Mouse (Mus musculus) lung, embryonic 14.5 days (tissue): ENCODE results near the gene Clic5. TPM values are rescaled to one million over a fixed set of nuclear protein-coding genes. Genes with fewer than 3 reads are reported as not detected.

Experiments
- ATAC-seq: fragments of 200-750 bp; cut with Nextera tagmentation; 2 replicates; pipeline ENCODE4 v1.8.0; 2017; ENCODE audit warnings: mild to moderate bottlenecking, moderate TSS enrichment, moderate library complexity; ENCODE audit not compliant: insufficient read depth
- DNase-seq: peaks from one replicate; pipeline ENCODE4 v3.0.0-alpha.2; 2015
- H3K27ac ChIP-seq: fragments of 300-500 bp; sonication (generic); 2 replicates; pipeline ENCODE4 v1.5.1; 2014; ENCODE audit warnings: low read depth, mild to moderate bottlenecking, moderate library complexity
- H3K27me3 ChIP-seq: fragments of 300-500 bp; sonication (generic); 2 replicates; pipeline ENCODE4 v1.6.1; 2014; ENCODE audit warnings: low read length, control low read depth; ENCODE audit not compliant: insufficient read depth
- H3K36me3 ChIP-seq: fragments of 300-500 bp; sonication (generic); 2 replicates; pipeline ENCODE4 v1.6.1; 2014; ENCODE audit warnings: control low read depth; ENCODE audit not compliant: insufficient read depth
- H3K4me1 ChIP-seq: fragments of 300-500 bp; sonication (generic); 2 replicates; pipeline ENCODE4 v1.6.1; 2014; ENCODE audit warnings: antibody characterized with exemption, control low read depth; ENCODE audit not compliant: insufficient read depth
- H3K4me2 ChIP-seq: fragments of 300-500 bp; sonication (generic); 2 replicates; pipeline ENCODE4 v1.6.1; 2014; ENCODE audit warnings: mild to moderate bottlenecking
- H3K4me3 ChIP-seq: fragments of 300-500 bp; sonication (generic); 2 replicates; pipeline ENCODE4 v1.5.1; 2014; ENCODE audit warnings: low read depth, low read length
- H3K9ac ChIP-seq: fragments of 300-500 bp; sonication (generic); 2 replicates; pipeline ENCODE4 v1.6.1; 2014
- H3K9me3 ChIP-seq: fragments of 300-500 bp; sonication (generic); 2 replicates; pipeline ENCODE4 v1.6.1; 2016; ENCODE audit warnings: low read depth, low read length, control low read depth
- CTCF ChIP-seq: IDR thresholded peaks from 2 replicates; pipeline ENCODE4 v1.5.1; 2016; ENCODE audit warnings: antibody characterized with exemption, low read depth
- WGBS: fragments of 180-500 bp; shearing (Covaris S2); extraction: QIAGEN DNeasy Blood & Tissue Kit; methylation state at CpG from one replicate; pipeline ENCODE4 v1.1.7; 2014; 5-methylcytosine and 5-hydroxymethylcytosine counted together
- polyA plus RNA-seq: library from polyadenylated mRNA; unstranded; fragments of >200 nt; fragmentation: Nextera tagmentation; extraction: Ambion mirVana; gene quantifications from 2 replicates; pipeline ENCODE4 v1.2.1, GENCODE M21; 2014

The Clic5 gene
- polyA plus RNA-seq, 1 experiment from 2014 or later: 3.3 TPM

DNA sequence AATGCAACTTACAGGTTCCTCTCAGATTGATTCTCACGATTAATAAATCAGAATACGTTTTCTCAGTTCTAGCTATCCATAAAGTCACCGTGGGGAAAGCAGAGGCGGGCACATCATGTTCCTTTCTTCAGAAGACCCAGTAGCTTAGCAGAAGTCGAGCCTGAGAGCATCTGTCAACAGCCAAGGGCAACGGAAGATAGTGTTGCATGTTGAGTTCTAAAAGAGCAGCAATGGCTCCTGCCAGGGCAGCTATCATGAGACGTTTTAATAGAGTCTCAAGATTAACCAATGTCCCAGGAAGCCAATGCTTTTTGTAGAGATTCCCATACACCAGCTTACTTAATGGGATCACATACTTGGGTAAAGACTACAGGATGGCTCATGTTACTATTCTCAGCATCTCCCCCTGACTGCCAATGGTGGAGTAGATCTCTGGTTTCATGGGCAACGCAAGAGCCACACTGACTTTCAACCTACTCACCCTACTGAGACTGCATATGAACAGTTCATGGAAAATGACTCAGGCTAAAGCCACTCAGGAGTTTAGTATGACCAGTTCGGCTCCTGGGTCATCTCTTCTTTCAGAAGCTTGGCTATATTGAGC, 26.9 kb downstream of the Clic5 start:
- TF ChIP-seq CTCF: no peak
- no peak overlapping the region for H3K4me2 ChIP-seq
- no peaks in the 10 kb centered on the region for H3K27me3 ChIP-seq
- no peaks in the 10 kb centered on the region for H3K4me1 ChIP-seq
- no peaks in the 10 kb centered on the region for H3K9me3 ChIP-seq
- no peak overlapping the region for H3K4me3 ChIP-seq
- H3K9ac ChIP-seq: no peak overlapping the region
- no peak for ATAC-seq
- H3K36me3 ChIP-seq: no peaks in the 10 kb centered on the region
- no peak overlapping the region for H3K27ac ChIP-seq
- 83% methylated on average over 9 of the region's 9 CpGs for WGBS
- DNase-seq: no peak

DNA sequence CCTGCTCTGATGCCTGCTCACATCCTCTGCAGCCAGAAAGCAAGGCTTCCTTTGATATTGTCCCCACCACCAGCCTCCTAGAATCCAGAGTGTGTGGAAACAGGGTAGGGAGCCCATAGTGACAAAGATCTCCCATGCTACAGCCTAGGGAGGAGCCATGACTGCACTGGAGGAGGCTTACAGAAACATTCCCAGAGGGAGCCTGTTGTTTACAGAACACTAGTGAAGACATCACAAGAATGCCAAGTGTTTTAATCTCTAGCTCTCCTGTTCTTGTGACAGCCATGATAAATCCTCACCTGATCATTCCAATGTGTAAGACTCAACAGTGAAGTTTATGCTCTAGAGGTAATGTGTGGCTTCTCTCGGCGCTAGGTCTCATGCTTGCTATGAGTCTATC, 28.8 kb downstream of the Clic5 start:
- Histone ChIP-seq H3K4me2 (no peak overlapping the region), H3K9ac (no peak overlapping the region), H3K4me3 (no peak overlapping the region), H3K4me1 (no peaks in the 10 kb centered on the region), H3K27ac (no peak overlapping the region), H3K9me3 (no peaks in the 10 kb centered on the region), H3K36me3 (no peaks in the 10 kb centered on the region), H3K27me3 (no peaks in the 10 kb centered on the region)
- TF ChIP-seq CTCF: no peak
- ATAC-seq: no peak
- 64% methylated on average over 2 of the region's 2 CpGs for WGBS
- no peak for DNase-seq

DNA sequence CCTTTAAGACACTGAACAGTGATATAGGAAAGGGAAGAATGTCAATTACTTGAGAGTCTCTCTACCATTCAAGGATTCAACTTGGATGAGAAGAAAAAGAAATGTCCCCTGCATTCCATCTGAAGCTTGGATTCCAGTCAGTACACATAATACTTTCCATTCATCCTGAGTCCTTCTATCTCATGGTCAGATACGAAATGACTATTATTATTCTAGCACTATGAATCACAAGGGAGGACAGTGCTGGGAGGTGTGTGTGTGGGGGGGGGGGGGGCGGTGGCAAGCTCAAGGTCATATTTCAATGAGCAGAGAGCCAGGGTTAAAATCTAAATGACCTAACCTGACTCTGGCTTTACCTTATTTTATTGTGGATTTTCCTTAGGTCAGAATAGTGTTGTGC, 31.6 kb downstream of the Clic5 start:
- Histone ChIP-seq H3K4me1 (no peaks in the 10 kb centered on the region), H3K27ac (no peak overlapping the region), H3K4me3 (no peak overlapping the region), H3K27me3 (no peaks in the 10 kb centered on the region), H3K9me3 (no peaks in the 10 kb centered on the region), H3K36me3 (no peaks in the 10 kb centered on the region), H3K9ac (no peak overlapping the region), H3K4me2 (no peak overlapping the region)
- no peak for TF ChIP-seq CTCF
- DNase-seq (no peak), ATAC-seq (no peak)
- 80% methylated on average over 2 of the region's 2 CpGs for WGBS

DNA sequence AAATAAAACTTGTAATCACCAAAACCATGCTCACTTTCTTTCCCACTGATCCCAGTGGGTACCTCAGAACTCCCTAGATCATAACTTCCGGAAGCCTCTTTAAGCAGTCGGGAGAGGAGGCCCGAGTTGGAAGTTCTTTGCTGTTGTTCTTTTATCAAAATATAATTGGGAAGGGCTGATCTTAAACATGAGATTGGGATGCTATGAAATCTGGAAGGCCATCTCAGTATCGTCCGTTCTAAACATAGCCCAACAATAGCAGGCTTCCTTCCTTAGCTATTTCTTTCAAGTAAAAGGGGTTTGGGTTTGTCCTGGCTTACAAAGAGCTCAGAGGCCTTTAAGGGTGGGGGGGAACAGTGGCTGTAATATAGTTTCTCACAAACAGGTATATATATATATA, 40.0 kb downstream of the Clic5 start:
- H3K4me2 ChIP-seq: no peak overlapping the region
- DNase-seq: no peak

DNA sequence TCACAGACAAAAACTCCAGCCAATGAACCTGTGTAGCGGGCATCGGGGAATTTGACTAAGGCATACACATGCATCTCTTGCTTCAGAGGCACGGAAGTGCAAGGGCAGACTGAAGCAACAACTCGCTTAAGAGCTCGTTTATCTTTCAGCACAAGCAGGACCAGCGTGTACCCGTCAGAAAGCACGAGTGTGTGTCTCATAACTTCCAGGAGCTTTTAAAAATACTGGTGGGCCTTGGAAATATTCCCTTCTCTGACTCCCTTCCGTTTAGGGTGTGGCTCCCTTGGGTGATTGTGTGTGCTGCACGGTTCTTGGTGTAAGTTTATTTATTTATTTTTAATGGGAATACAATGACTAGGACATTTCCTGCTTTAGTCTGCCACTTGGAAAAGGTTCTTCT, 41.7 kb downstream of the Clic5 start:
- no peak overlapping the region for H3K4me3 ChIP-seq
- DNase-seq (no peak), ATAC-seq (no peak)
- 0 out of 2 replicates have a peak, but pooled peaks cover 4% of the 10 kb centered on the region for H3K4me1 ChIP-seq
- TF ChIP-seq CTCF: no peak
- 31% methylated on average over 10 of the region's 10 CpGs for WGBS
- no peaks in the 10 kb centered on the region for H3K36me3 ChIP-seq
- no peak overlapping the region for H3K9ac ChIP-seq
- H3K27ac ChIP-seq: no peak overlapping the region
- no peaks in the 10 kb centered on the region for H3K9me3 ChIP-seq
- H3K27me3 ChIP-seq: no peaks in the 10 kb centered on the region
- H3K4me2 ChIP-seq: no peak overlapping the region

More for the DNA sequence above, 40.0 kb downstream of the Clic5 start:
- Histone ChIP-seq H3K36me3 (no peaks in the 10 kb centered on the region), H3K9ac (no peak overlapping the region), H3K27ac (no peak overlapping the region), H3K9me3 (no peaks in the 10 kb centered on the region), H3K4me3 (no peak overlapping the region), H3K27me3 (no peaks in the 10 kb centered on the region), H3K4me1 (0 out of 2 replicates have a peak, but pooled peaks cover 4% of the 10 kb centered on the region)
- no peak for TF ChIP-seq CTCF
- ATAC-seq: no peak
- WGBS: 77% methylated on average over 5 of the region's 5 CpGs

DNA sequence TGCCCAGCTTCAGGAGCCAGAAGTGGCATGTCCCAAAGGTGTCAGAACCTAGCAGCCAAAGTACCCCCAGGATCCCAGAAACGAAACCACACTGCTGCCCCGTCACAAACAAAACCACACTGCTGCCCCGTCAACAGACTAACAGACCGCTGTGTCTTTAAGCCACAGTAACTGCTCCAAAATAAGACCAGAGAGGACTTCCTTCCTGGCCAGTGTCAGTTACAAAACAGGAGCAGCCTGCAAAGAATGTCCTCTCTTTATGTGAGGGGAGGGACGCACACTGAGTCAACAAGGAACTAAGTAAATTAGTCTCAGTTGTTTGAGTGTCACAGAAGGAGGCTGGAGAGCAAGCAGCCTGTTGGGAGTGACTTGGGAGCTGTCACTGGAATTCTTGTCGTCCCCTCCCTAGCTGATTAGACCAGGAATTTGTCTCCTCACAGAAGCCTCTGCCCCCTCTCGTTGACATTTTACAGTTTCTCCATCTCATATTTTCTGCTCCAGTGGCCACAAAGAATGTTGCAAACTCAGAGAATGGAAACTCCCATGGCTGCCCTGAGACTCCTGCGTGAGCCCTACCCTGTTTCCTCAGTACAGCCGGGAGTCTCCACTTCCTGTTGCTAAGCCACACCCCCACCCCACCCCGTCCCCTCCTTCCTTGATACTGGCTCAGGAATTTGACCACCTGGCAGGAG, 50.8 kb downstream of the Clic5 start:
- peak; percentile 93 for ATAC-seq
- no peak overlapping the region for H3K4me3 ChIP-seq
- DNase-seq: peak; percentile 59
- peak overlapping the region; percentile 84 for H3K27ac ChIP-seq
- H3K27me3 ChIP-seq: no peaks in the 10 kb centered on the region
- no peaks in the 10 kb centered on the region for H3K36me3 ChIP-seq
- H3K4me1 ChIP-seq: 0 out of 2 replicates have a peak, but pooled peaks cover 8% of the 10 kb centered on the region
- H3K4me2 ChIP-seq: peak overlapping the region; percentile 57
- H3K9ac ChIP-seq: no peak overlapping the region; the same call in 1 of the 2 replicates
- no peak for TF ChIP-seq CTCF
- WGBS: 16% methylated on average over 10 of the region's 10 CpGs
- H3K9me3 ChIP-seq: no peaks in the 10 kb centered on the region

DNA sequence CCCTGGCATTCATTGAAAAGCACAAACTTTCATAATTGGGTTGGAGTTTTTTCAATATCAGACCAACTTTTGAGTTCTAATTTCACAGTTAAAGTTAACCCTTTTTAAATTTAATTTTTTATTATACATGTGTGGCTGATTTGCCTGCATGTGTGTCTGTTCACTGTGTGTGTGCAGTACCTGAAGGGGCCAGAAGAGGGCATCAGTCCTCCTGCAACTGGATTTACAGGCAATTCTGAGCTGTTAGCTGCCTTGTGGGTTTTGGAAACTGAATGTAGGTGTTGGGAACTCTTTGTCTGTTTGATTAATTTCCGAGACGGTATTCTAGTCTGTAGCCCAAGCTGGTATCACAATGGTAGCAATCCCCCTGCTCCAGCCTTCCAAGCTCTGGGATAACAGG, 52.4 kb downstream of the Clic5 start:
- Histone ChIP-seq H3K36me3 (no peaks in the 10 kb centered on the region), H3K4me1 (0 out of 2 replicates have a peak, but pooled peaks cover 8% of the 10 kb centered on the region), H3K27ac (no peak overlapping the region), H3K4me2 (no peak overlapping the region), H3K9me3 (no peaks in the 10 kb centered on the region), H3K27me3 (no peaks in the 10 kb centered on the region), H3K4me3 (no peak overlapping the region), H3K9ac (no peak overlapping the region)
- WGBS: 94% methylated on average over 2 of the region's 2 CpGs
- ATAC-seq (no peak), DNase-seq (no peak)
- TF ChIP-seq CTCF: peak; percentile 45; the same call in 1 of the 2 replicates
